Mouse (Mus musculus) adrenal gland, adult 10 weeks (tissue): ENCODE measurements around the gene Usp6nl. TPM values are rescaled to one million over a fixed set of nuclear protein-coding genes. Genes with fewer than 3 reads are reported as not detected.

Experiments
- polyA plus RNA-seq: library from polyadenylated mRNA; stranded (reverse); fragments of 350-450 nt; fragmentation: Illumina TruSeq; extraction: RNeasy Lipid Tissue Mini Kit (QIAGEN cat#74804); gene quantifications from one replicate; pipeline ENCODE4 v1.2.3, GENCODE M21; 2014; ENCODE audit warnings: low read depth, low replicate concordance

Gene Usp6nl
- 33.7 TPM for polyA plus RNA-seq

GRCm38 (mm10) chr2:6322376-6322901 lies at the start of gene Usp6nl:
TSS of gene Usp6nl (plus strand) at chr2:6322667.

Other genes starting within 250 kb of the Usp6nl start
- 7.9 TPM for gene Proser2, start 192.5 kb upstream of the Usp6nl start, polyA plus RNA-seq
- gene Echdc3, start 109.6 kb upstream of the Usp6nl start, polyA plus RNA-seq: 10.8 TPM